Mouse (Mus musculus) thymus, adult 2 months (tissue): ENCODE results near the gene Sec14l1. TPM values are rescaled to one million over a fixed set of nuclear protein-coding genes. Genes with fewer than 3 reads are reported as not detected.
A peak's percentile ranks its signal among the peaks of the same experiment; 100 is the strongest.
"Not testable (repeated sequence)": the region's sequence is repeated elsewhere in the genome, so short reads cannot be mapped to it uniquely, and the experiment has no call there.

Source experiments
- DNase-seq: peaks from one replicate; pipeline ENCODE4 v3.0.0; 2021
- H3K27ac ChIP-seq: fragments of 200-500 bp; 2 replicates; pipeline ENCODE4 v1.5.1; 2012; ENCODE audit warnings: low read length, control low read depth; ENCODE audit not compliant: control insufficient read depth, insufficient read depth
- H3K27me3 ChIP-seq: fragments of 200-500 bp; 2 replicates; pipeline ENCODE4 v1.6.1; 2012; ENCODE audit warnings: mild to moderate bottlenecking, low read length, moderate library complexity, mixed read lengths; ENCODE audit not compliant: control insufficient read depth, insufficient read depth
- H3K36me3 ChIP-seq: fragments of 200-500 bp; 2 replicates; pipeline ENCODE4 v1.6.1; 2012; ENCODE audit warnings: mild to moderate bottlenecking, low read length, moderate library complexity; ENCODE audit not compliant: control insufficient read depth, insufficient read depth
- H3K4me1 ChIP-seq: fragments of 200-500 bp; replicated peaks from 2 replicates; pipeline ENCODE4 v1.6.1; 2012; ENCODE audit warnings: low read length; ENCODE audit not compliant: control insufficient read depth, insufficient read depth
- H3K4me3 ChIP-seq: fragments of 200-500 bp; 2 replicates; pipeline ENCODE4 v1.5.1; 2012; ENCODE audit warnings: mild to moderate bottlenecking, low read length, control low read depth, moderate library complexity; ENCODE audit not compliant: control insufficient read depth, insufficient read depth
- CTCF ChIP-seq: fragments of 200-500 bp; IDR thresholded peaks from 2 replicates; pipeline ENCODE4 v1.5.1; 2012; ENCODE audit warnings: mild to moderate bottlenecking, control low read depth, low read length, moderate library complexity, borderline replicate concordance; ENCODE audit not compliant: control insufficient read depth, poor library complexity, insufficient read depth; ENCODE audit errors: extremely low read depth
- POLR2A ChIP-seq: fragments of 200-500 bp; IDR thresholded peaks from 2 replicates; pipeline ENCODE4 v1.6.1; 2012; ENCODE audit warnings: mild to moderate bottlenecking, low read length, control low read depth, moderate library complexity; ENCODE audit not compliant: control insufficient read depth, poor library complexity, insufficient read depth; ENCODE audit errors: extremely low read depth
- WGBS: fragments of 180-500 bp; shearing (Covaris S2); methylation state at CpG from one replicate; pipeline ENCODE4 v1.1.7; 2018; 5-methylcytosine and 5-hydroxymethylcytosine counted together
- polyA plus RNA-seq: library from polyadenylated mRNA; depleted of rRNA; stranded (reverse); fragments of >200 nt; gene quantifications from 2 replicates; pipeline ENCODE4 v1.2.3, GENCODE M21; 2012; rRNA removed

Gene Sec14l1
- 75.6 and 84.8 TPM in 2 replicates for polyA plus RNA-seq

DNA sequence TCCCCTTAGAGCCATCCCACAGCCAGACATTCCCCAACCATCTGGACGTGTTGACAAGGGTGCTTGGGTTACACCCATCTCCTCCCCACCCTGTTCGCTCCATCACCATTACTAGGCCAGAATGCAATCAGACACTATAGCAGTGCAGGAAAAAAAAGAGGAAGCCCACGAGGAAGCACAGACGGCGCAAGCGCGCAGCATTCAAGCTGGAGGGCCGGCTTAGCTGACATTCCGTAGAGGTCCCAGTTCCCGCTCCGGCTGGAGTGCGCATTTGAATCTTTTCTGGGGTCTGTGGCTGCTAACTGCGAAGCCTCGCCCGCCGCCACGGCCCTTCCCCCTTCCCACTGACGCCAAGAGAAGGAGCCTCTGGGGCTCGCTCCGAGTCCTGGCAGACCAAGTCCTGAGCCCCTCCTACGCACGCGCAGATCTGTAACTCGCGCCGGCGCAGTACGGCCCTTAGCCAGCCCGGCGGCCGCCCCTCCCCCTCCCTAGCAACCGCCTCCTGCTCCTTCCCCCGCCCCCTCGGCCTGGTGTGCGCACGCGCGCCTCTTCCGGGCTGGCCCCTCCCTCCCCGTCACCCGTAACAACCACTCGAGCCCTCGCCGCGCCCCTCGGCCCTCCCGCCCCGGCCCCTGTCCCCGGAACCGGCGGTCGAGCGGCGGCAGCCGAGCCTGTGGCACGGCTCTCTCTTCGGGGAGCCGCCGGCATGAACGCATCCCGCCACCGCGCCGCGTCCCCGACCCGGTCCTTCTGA is at the start of gene Sec14l1:
Gene Sec14l1 (plus strand): TSS at position 577 of the 754 bp plus-strand sequence.
- TF ChIP-seq POLR2A (peak; percentile 90), CTCF (0 out of 2 replicates have a peak, but pooled peaks have one; percentile 19)
- peak; percentile 99 for DNase-seq
- Histone ChIP-seq H3K4me1 (peaks cover 36% of the 10 kb centered on the region), H3K4me3 (peak within 1 kb of the TSS; percentile 84), H3K27me3 (no peaks in the 10 kb centered on the region), H3K27ac (peak within 1 kb of the TSS; percentile 76), H3K36me3 (no peaks in the 10 kb centered on the region)
- 1% methylated on average over 61 of the region's 67 CpGs for WGBS

DNA sequence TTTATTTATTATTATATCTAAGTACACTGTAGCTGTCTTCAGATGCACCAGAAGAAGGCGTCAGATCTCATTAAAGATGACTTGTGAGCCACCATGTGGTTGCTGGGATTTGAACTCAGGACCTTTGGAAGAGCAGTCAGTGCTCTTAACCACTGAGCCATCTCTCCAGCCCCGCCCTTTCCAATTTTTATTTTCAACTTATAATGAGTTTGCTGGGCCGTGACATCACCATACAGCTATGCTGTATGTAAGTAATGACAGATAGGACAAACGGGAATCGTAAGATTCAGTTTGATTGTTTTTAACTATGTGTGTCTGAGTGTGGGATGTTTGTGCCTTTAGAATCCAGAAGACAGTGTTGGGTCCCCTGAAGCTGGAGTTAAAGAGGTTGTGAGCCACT is 49.4 kb upstream of the Sec14l1 start:
- not testable (repeated sequence) for DNase-seq, H3K4me1 ChIP-seq, H3K27ac ChIP-seq, H3K27me3 ChIP-seq, H3K4me3 ChIP-seq, H3K36me3 ChIP-seq
- WGBS: 75% methylated on average over 5 of the region's 5 CpGs

DNA sequence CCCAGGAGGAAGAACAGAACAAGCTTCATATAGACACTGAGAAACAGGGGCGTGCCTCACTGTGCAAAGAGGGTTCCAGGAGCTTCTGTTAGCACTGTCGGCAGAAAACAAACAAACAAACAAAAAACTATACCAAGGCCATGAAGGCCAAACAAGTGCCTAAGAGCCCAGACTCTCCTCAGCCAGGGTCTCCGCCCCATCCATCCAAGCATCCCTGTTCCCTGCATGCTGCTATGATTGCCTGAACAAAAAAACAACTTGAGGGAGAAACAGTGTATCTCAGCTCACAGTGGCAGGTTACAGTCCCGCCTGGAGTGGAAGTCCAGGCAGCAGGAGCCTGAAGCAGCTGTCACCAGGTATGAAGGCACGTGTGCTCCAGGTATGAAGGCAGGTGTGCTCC is 48.2 kb upstream of the Sec14l1 start:
- Histone ChIP-seq H3K27ac (no peak overlapping the region), H3K4me3 (no peak overlapping the region), H3K4me1 (peaks cover 8% of the 10 kb centered on the region), H3K36me3 (no peaks in the 10 kb centered on the region), H3K27me3 (no peaks in the 10 kb centered on the region; the same call in 1 of the 2 replicates)
- WGBS: 75% methylated on average over 5 of the region's 5 CpGs
- no peak for TF ChIP-seq CTCF
- TF ChIP-seq POLR2A: no peak
- no peak for DNase-seq

DNA sequence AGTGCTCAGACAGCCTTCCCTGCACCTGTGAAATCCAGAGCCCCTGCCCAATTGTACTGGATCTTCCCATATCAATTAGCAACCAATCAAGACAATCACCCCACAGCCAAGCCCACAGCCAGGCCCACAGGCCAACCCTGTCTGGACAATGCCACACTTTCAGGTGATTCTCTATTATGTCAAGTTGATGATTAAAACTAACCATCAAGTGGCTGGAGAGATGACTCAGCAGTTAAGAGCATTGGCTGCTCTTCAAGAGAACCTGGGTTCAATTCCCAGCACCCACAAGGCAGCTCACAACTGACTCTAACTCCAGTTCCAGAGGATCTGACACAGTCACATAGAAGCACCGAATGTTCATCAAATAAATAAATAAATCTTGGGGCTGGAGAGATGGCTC is 46.6 kb upstream of the Sec14l1 start:
- WGBS: 79% methylated on average over 1 of the region's 1 CpGs
- peaks cover 8% of the 10 kb centered on the region for H3K4me1 ChIP-seq
- H3K4me3 ChIP-seq: no peak overlapping the region
- H3K36me3 ChIP-seq: no peaks in the 10 kb centered on the region
- DNase-seq: no peak
- H3K27ac ChIP-seq: no peak overlapping the region
- no peaks in the 10 kb centered on the region; the same call in 1 of the 2 replicates for H3K27me3 ChIP-seq
- no peak for TF ChIP-seq POLR2A
- TF ChIP-seq CTCF: no peak

DNA sequence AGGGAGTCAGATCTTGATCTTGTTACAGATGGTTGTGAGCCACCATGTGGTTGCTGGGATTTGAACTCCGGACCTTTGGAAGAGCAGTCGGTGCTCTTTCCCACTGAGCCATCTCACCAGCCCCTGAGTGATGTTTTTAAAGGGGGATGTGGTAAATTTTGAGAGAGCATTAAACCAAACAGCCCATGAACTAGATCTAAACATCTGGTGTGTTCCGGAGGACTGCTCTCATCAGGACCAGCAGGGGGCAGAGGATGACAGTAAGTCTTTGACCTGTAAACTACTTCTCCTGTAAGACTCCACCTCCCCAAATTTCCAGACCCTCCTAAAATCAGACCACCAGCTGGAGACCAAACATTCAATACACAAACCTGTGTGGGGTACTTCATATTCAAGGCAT is 45.9 kb upstream of the Sec14l1 start:
- H3K4me3 ChIP-seq: no peak overlapping the region
- DNase-seq: peak; percentile 29
- peaks cover 8% of the 10 kb centered on the region for H3K4me1 ChIP-seq
- H3K27me3 ChIP-seq: no peaks in the 10 kb centered on the region; the same call in 1 of the 2 replicates
- H3K36me3 ChIP-seq: no peaks in the 10 kb centered on the region
- WGBS: 65% methylated on average over 3 of the region's 3 CpGs
- TF ChIP-seq CTCF (no peak), POLR2A (no peak)
- no peak overlapping the region for H3K27ac ChIP-seq

DNA sequence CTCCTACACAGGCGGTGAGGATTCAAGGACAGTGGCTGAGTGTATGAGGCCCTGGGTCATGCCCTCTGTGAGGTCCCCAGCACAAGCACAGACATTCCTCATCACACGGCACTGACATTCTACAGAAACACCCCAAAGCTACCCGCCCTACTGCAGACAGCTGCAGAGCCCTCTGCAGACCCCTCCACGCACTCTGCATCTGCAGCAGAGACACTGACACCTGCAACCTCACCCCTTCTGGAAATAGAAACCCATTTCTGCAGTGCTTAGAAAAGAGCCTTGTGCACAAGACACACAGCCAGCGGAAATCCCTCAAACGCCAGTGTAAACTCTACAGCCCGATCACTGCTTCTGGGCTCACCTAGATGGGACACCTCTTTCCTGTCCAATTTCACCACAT is 44.3 kb upstream of the Sec14l1 start:
- Histone ChIP-seq H3K4me3 (no peak overlapping the region), H3K27ac (no peak overlapping the region), H3K27me3 (no peaks in the 10 kb centered on the region; the same call in 1 of the 2 replicates), H3K36me3 (no peaks in the 10 kb centered on the region), H3K4me1 (peaks cover 8% of the 10 kb centered on the region)
- DNase-seq: peak; percentile 42
- WGBS: 51% methylated on average over 7 of the region's 7 CpGs
- TF ChIP-seq POLR2A (no peak), CTCF (no peak)
